Mouse (Mus musculus) MEL (cell line): ENCODE results near the gene Dkc1. TPM values are rescaled to one million over a fixed set of nuclear protein-coding genes. Genes with fewer than 3 reads are reported as not detected.

Experiments used
- DNase-seq: peaks from one replicate; pipeline ENCODE4 v3.0.0; 2011; ENCODE audit warnings: low read depth, low spot score
- H3K27ac ChIP-seq: 2 replicates; pipeline ENCODE4 v1.5.1; 2012; ENCODE audit warnings: low read depth, mild to moderate bottlenecking, control low read depth, low read length, moderate library complexity; ENCODE audit not compliant: control insufficient read depth
- H3K27me3 ChIP-seq, 2 experiments: fragments of 150-350 bp in 1 of 2; sonication (generic) in 1 of 2; 2 replicates each; pipeline ENCODE4 v1.6.1; 2012; ENCODE audit warnings: low read length in 2 of 2, mild to moderate bottlenecking in 2 of 2, improper control_type of control experiment in 1 of 2, moderate library complexity in 1 of 2; ENCODE audit not compliant: insufficient read depth in 2 of 2, control insufficient read depth in 1 of 2
- H3K36me3 ChIP-seq, 2 experiments: 2 replicates each; pipeline ENCODE4 v1.6.1; 2012 to 2014; ENCODE audit warnings: low read length in 2 of 2, improper control_type of control experiment in 1 of 2, inconsistent platforms in 1 of 2, mild to moderate bottlenecking in 1 of 2; ENCODE audit not compliant: insufficient read depth in 2 of 2, control insufficient read depth in 1 of 2
- H3K4me1 ChIP-seq, 2 experiments: fragments of 150-350 bp in 1 of 2; sonication (generic) in 1 of 2; 2 replicates each; pipeline ENCODE4 v1.6.1; 2012; ENCODE audit warnings: low read length in 2 of 2, improper control_type of control experiment in 1 of 2, mild to moderate bottlenecking in 1 of 2; ENCODE audit not compliant: insufficient read depth in 2 of 2, control insufficient read depth in 1 of 2
- H3K4me3 ChIP-seq, 2 experiments: fragments of 150-350 bp in 1 of 2; sonication (generic) in 1 of 2; 2 replicates each; pipeline ENCODE4 v1.5.1; 2012; ENCODE audit warnings: low read depth in 2 of 2, low read length in 2 of 2, mild to moderate bottlenecking in 2 of 2, moderate library complexity in 2 of 2, control low read depth in 1 of 2, improper control_type of control experiment in 1 of 2; ENCODE audit not compliant: control insufficient read depth in 1 of 2, insufficient read depth in 1 of 2
- H3K79me2 ChIP-seq: 2 replicates; pipeline ENCODE4 v1.6.1; 2012; ENCODE audit warnings: mild to moderate bottlenecking, low read length, moderate library complexity; ENCODE audit not compliant: control insufficient read depth, poor library complexity, insufficient read depth
- H3K9ac ChIP-seq: 2 replicates; pipeline ENCODE4 v1.6.1; 2012; ENCODE audit warnings: low read depth, mild to moderate bottlenecking, control low read depth, low read length, moderate library complexity; ENCODE audit not compliant: control insufficient read depth, poor library complexity, severe bottlenecking
- H3K9me3 ChIP-seq: fragments of 150-350 bp; sonication (generic); replicated peaks from 2 replicates; pipeline ENCODE4 v1.6.1; 2012; ENCODE audit warnings: mild to moderate bottlenecking, low read length, improper control_type of control experiment, moderate library complexity; ENCODE audit not compliant: insufficient read depth
- BHLHE40 ChIP-seq: IDR thresholded peaks from 2 replicates; pipeline ENCODE4 v1.6.1; 2012; ENCODE audit warnings: low read depth, mild to moderate bottlenecking, inconsistent platforms, low read length, improper control_type of control experiment, borderline replicate concordance
- CHD1 ChIP-seq: IDR thresholded peaks from 2 replicates; pipeline ENCODE4 v1.6.1; 2012; ENCODE audit warnings: low read depth, mild to moderate bottlenecking, inconsistent platforms, low read length, improper control_type of control experiment
- E2F4 ChIP-seq: IDR thresholded peaks from 2 replicates; pipeline ENCODE4 v1.6.1; 2011; ENCODE audit warnings: low read depth, low read length, improper control_type of control experiment, borderline replicate concordance
- ELF1 ChIP-seq: IDR thresholded peaks from 2 replicates; pipeline ENCODE4 v1.6.1; 2014; ENCODE audit warnings: low read depth, mild to moderate bottlenecking, inconsistent platforms, low read length, improper control_type of control experiment, moderate library complexity
- EP300 ChIP-seq, 2 experiments: IDR thresholded peaks; 2 replicates each; pipeline ENCODE4 v1.6.1; 2011; ENCODE audit warnings: improper control_type of control experiment in 2 of 2, low read length in 2 of 2, low read depth in 1 of 2, mild to moderate bottlenecking in 1 of 2
- ETS1 ChIP-seq: IDR thresholded peaks from 2 replicates; pipeline ENCODE4 v1.6.1; 2012; ENCODE audit warnings: low read depth, mild to moderate bottlenecking, inconsistent platforms, low read length, improper control_type of control experiment, moderate library complexity
- GABPA ChIP-seq: IDR thresholded peaks from 2 replicates; pipeline ENCODE4 v1.6.1; 2012; ENCODE audit warnings: low read depth, mild to moderate bottlenecking, inconsistent platforms, low read length, improper control_type of control experiment, moderate library complexity
- GATA1 ChIP-seq: IDR thresholded peaks from 2 replicates; pipeline ENCODE4 v1.6.1; 2011; ENCODE audit warnings: low read depth, low read length, improper control_type of control experiment
- HCFC1 ChIP-seq: IDR thresholded peaks from 2 replicates; pipeline ENCODE4 v1.6.1; 2012; ENCODE audit warnings: low read depth, mild to moderate bottlenecking, inconsistent platforms, low read length, improper control_type of control experiment, moderate library complexity
- JUND ChIP-seq: IDR thresholded peaks from 2 replicates; pipeline ENCODE4 v1.6.1; 2011; ENCODE audit warnings: low read depth, mild to moderate bottlenecking, improper control_type of control experiment, low read length
- MAZ ChIP-seq: IDR thresholded peaks from 2 replicates; pipeline ENCODE4 v1.6.1; 2012; ENCODE audit warnings: low read depth, mild to moderate bottlenecking, inconsistent platforms, low read length, improper control_type of control experiment
- MYC ChIP-seq: IDR thresholded peaks from 2 replicates; pipeline ENCODE4 v1.6.1; 2011; ENCODE audit warnings: low read depth, mild to moderate bottlenecking, low read length, improper control_type of control experiment, moderate library complexity
- NELFE ChIP-seq: IDR thresholded peaks from 2 replicates; pipeline ENCODE4 v1.6.1; 2011; ENCODE audit warnings: low read depth, low read length, improper control_type of control experiment
- NRF1 ChIP-seq: IDR thresholded peaks from 2 replicates; pipeline ENCODE4 v1.6.1; 2014; ENCODE audit warnings: low read depth, mild to moderate bottlenecking, inconsistent platforms, low read length, improper control_type of control experiment, moderate library complexity; ENCODE audit not compliant: poor library complexity, insufficient read depth, severe bottlenecking
- POLR2A ChIP-seq, 2 experiments: IDR thresholded peaks; 2 replicates each; pipeline ENCODE4 v1.6.1; 2011 to 2012; ENCODE audit warnings: low read length in 2 of 2, mild to moderate bottlenecking in 2 of 2, control low read depth in 1 of 2, improper control_type of control experiment in 1 of 2, low read depth in 1 of 2, moderate library complexity in 1 of 2; ENCODE audit not compliant: control insufficient read depth in 1 of 2, insufficient read depth in 1 of 2, poor library complexity in 1 of 2
- POLR2AphosphoS2 ChIP-seq: IDR thresholded peaks from 2 replicates; pipeline ENCODE4 v1.6.1; 2011; ENCODE audit warnings: low read length, improper control_type of control experiment
- POLR2AphosphoS5 ChIP-seq: IDR thresholded peaks from 2 replicates; pipeline ENCODE4 v1.6.1; 2012; ENCODE audit warnings: low read depth, borderline replicate concordance, mild to moderate bottlenecking, inconsistent platforms, low read length, moderate library complexity, mixed read lengths
- RAD21 ChIP-seq: IDR thresholded peaks from 2 replicates; pipeline ENCODE4 v1.6.1; 2011; ENCODE audit warnings: mild to moderate bottlenecking, low read depth, low read length, improper control_type of control experiment
- TBP ChIP-seq: IDR thresholded peaks from 2 replicates; pipeline ENCODE4 v1.8.0; 2011; ENCODE audit warnings: low read depth, low read length, improper control_type of control experiment
- TCF12 ChIP-seq: IDR thresholded peaks from 2 replicates; pipeline ENCODE4 v1.6.1; 2014; ENCODE audit warnings: low read depth, mild to moderate bottlenecking, inconsistent platforms, low read length, improper control_type of control experiment, moderate library complexity
- UBTF ChIP-seq: IDR thresholded peaks from 2 replicates; pipeline ENCODE4 v1.6.1; 2012; ENCODE audit warnings: low read depth, mild to moderate bottlenecking, inconsistent platforms, low read length, improper control_type of control experiment, moderate library complexity, borderline replicate concordance; ENCODE audit not compliant: insufficient read depth
- USF2 ChIP-seq, 2 experiments: IDR thresholded peaks; 2 replicates each; pipeline ENCODE4 v1.6.1; 2011 to 2012; ENCODE audit warnings: improper control_type of control experiment in 2 of 2, low read length in 2 of 2, borderline replicate concordance in 1 of 2, inconsistent platforms in 1 of 2, low read depth in 1 of 2, mild to moderate bottlenecking in 1 of 2; ENCODE audit not compliant: insufficient read depth in 1 of 2
- ZC3H11A ChIP-seq: IDR thresholded peaks from 2 replicates; pipeline ENCODE4 v1.6.1; 2012; ENCODE audit warnings: low read depth, mild to moderate bottlenecking, inconsistent platforms, low read length, improper control_type of control experiment
- ZKSCAN1 ChIP-seq: IDR thresholded peaks from 2 replicates; pipeline ENCODE4 v1.6.1; 2012; ENCODE audit warnings: low read depth, mild to moderate bottlenecking, inconsistent platforms, low read length, improper control_type of control experiment, moderate library complexity
- ZMIZ1 ChIP-seq: IDR thresholded peaks from 2 replicates; pipeline ENCODE4 v1.6.1; 2012; ENCODE audit warnings: low read depth, mild to moderate bottlenecking, inconsistent platforms, low read length, improper control_type of control experiment, moderate library complexity
- polyA plus RNA-seq, 2 experiments: library from polyadenylated mRNA; stranded (reverse) in 1 of 2; unstranded in 1 of 2; fragments of >175 nt in 1 of 2; fragments of >200 nt in 1 of 2; gene quantifications; 2 replicates each; pipeline versions ENCODE4 v1.2.1 to v1.2.4; 2012; ENCODE audit warnings: low replicate concordance in 2 of 2, low read depth in 1 of 2; ENCODE audit not compliant: insufficient read length in 2 of 2, insufficient read depth in 1 of 2, missing spikeins in 1 of 2
- total RNA-seq: library from RNA; depleted of rRNA; stranded (reverse); fragments of 300-350 nt; gene quantifications from 2 replicates; pipeline ENCODE4 v1.2.3, GENCODE M21; 2012; rRNA removed

The Dkc1 gene
- total RNA-seq: 192 and 223 TPM in 2 replicates
- polyA plus RNA-seq: 100 to 1,000 TPM; 252 to 394 TPM

GRCm38 (mm10) chrX:75095369-75096162 lies at the start of gene Dkc1:
Dkc1 (plus strand) TSS chrX:75095854.
- peak within 1 kb of the TSS; percentile 74 for H3K27ac ChIP-seq
- H3K79me2 ChIP-seq: peaks cover 34% of the 10 kb centered on the region
- peak; percentile 34; the same call in 1 of the 2 replicates for TF ChIP-seq MAZ
- TF ChIP-seq USF2 (IDR thresholded peaks at IDR 0.05; ENCODE audit: borderline replicate concordance in 1 of 2, insufficient read depth in 1 of 2, low read depth in 1 of 2, low read length in 2 of 2): no peak
- no peak for TF ChIP-seq ZC3H11A
- peak; percentile 78 for TF ChIP-seq NRF1
- TF ChIP-seq NELFE: peak; percentile 66
- TF ChIP-seq EP300 (IDR thresholded peaks at IDR 0.05; ENCODE audit: low read depth in 1 of 2, low read length in 2 of 2): no peak
- TF ChIP-seq POLR2AphosphoS2: peak; percentile 66; the same call in 1 of the 2 replicates
- peak; percentile 76 to 86 for TF ChIP-seq POLR2A (IDR thresholded peaks at IDR 0.05; ENCODE audit: control insufficient read depth in 1 of 2, insufficient read depth in 1 of 2, low read depth in 1 of 2, low read length in 2 of 2, poor library complexity in 1 of 2)
- peak; percentile 55 for TF ChIP-seq HCFC1
- peak; percentile 32; the same call in 1 of the 2 replicates for TF ChIP-seq TCF12
- TF ChIP-seq ZKSCAN1: no peak
- TF ChIP-seq TBP: peak; percentile 82
- TF ChIP-seq ELF1: no peak
- TF ChIP-seq GATA1: no peak
- peak within 1 kb of the TSS; percentile 83 to 84 for H3K4me3 ChIP-seq
- peak; percentile 96 for DNase-seq
- peaks cover 9 to 19% of the 10 kb centered on the region in 2 experiments for H3K36me3 ChIP-seq
- H3K4me1 ChIP-seq: peaks cover 0 to 4% of the 10 kb centered on the region in 2 experiments; a peak in 3 of 4 replicates
- no peaks in the 10 kb centered on the region for H3K9me3 ChIP-seq
- H3K9ac ChIP-seq: peak within 1 kb of the TSS; percentile 92
- H3K27me3 ChIP-seq: no peaks in the 10 kb centered on the region

DNA sequence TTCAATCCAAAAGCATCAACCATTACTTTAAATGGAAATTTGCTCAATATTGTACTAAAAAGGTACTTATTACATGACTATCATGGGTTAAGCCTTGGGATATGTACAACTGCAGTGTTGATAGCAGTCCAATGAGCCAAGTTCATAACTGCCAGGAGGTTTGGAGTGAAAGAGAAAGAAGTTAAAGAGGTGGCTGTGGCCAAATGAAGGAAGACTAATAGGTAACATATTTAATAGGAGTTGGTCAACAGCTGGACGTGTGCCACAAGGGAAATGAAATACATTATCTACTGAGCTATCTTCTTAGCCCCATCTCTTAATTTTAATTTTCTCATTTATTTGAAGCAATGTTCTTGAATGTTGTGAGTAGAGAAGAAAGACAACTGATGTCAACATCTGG lies 49.7 kb upstream of the Dkc1 start:
- H3K27me3 ChIP-seq: no peaks in the 10 kb centered on the region
- no peaks in the 10 kb centered on the region for H3K36me3 ChIP-seq
- no peak overlapping the region for H3K9ac ChIP-seq
- no peak for TF ChIP-seq NRF1
- no peak for TF ChIP-seq USF2 (IDR thresholded peaks at IDR 0.05; ENCODE audit: borderline replicate concordance in 1 of 2, insufficient read depth in 1 of 2, low read depth in 1 of 2, low read length in 2 of 2)
- TF ChIP-seq ETS1: no peak
- TF ChIP-seq ZKSCAN1: no peak
- TF ChIP-seq NELFE: no peak
- TF ChIP-seq POLR2AphosphoS5: no peak
- no peak for TF ChIP-seq ZMIZ1
- TF ChIP-seq UBTF: no peak
- TF ChIP-seq MYC: no peak
- no peak for TF ChIP-seq E2F4
- no peak for TF ChIP-seq CHD1
- no peak for TF ChIP-seq TBP
- TF ChIP-seq GABPA: no peak
- no peak for TF ChIP-seq POLR2AphosphoS2
- no peak for TF ChIP-seq BHLHE40
- no peak for TF ChIP-seq ZC3H11A
- TF ChIP-seq JUND: no peak
- TF ChIP-seq RAD21: no peak
- H3K4me1 ChIP-seq: no peaks in the 10 kb centered on the region
- no peaks in the 10 kb centered on the region for H3K79me2 ChIP-seq
- no peaks in the 10 kb centered on the region for H3K9me3 ChIP-seq
- H3K4me3 ChIP-seq: no peak overlapping the region
- no peak overlapping the region for H3K27ac ChIP-seq
- DNase-seq: no peak
